In genomic region chr13:20292348-20292747, GRCm38 (mm10) we compare ENCODE assay signal across 8 mouse cellular contexts.
A peak's percentile ranks its signal among the peaks of the same experiment; 100 is the strongest.
DNase-seq lines count a peak whose midpoint lies in the region; ATAC-seq lines count a peak whose summit lies in the region.

No protein-coding gene starts in this region.

- no peak overlapping the region for H3K4me2 ChIP-seq in forebrain, embryonic 11.5 days (ENCODE audit: low read depth, low read length, severe bottlenecking)
- no peak overlapping the region for H3K4me2 ChIP-seq in intestine, embryonic 16.5 days (ENCODE audit: low read depth, low read length)

- H3K9me3 ChIP-seq in forebrain, embryonic 11.5 days (ENCODE audit: control insufficient read depth, low read length): no peaks in the 10 kb centered on the region
- H3K9me3 ChIP-seq in intestine, embryonic 16.5 days (ENCODE audit: control insufficient read depth, low read length): no peaks in the 10 kb centered on the region

- H3K27ac ChIP-seq in forebrain, embryonic 11.5 days (ENCODE audit: low read depth, low read length): no peak overlapping the region
- H3K27ac ChIP-seq in intestine, embryonic 16.5 days (ENCODE audit: low read length): no peak overlapping the region

- no peaks in the 10 kb centered on the region for H3K36me3 ChIP-seq in forebrain, embryonic 11.5 days (ENCODE audit: control insufficient read depth, insufficient read depth, low read length)
- no peaks in the 10 kb centered on the region for H3K36me3 ChIP-seq in intestine, embryonic 16.5 days (ENCODE audit: control insufficient read depth, insufficient read depth, low read length)

- no peaks in the 10 kb centered on the region for H3K4me1 ChIP-seq in forebrain, embryonic 11.5 days (replicated peaks; ENCODE audit: control insufficient read depth, insufficient read depth, low read length)
- H3K4me1 ChIP-seq in intestine, embryonic 16.5 days (ENCODE audit: control insufficient read depth, insufficient read depth, low read length): no peaks in the 10 kb centered on the region

- DNase-seq in cerebellum, adult 11 months: peak; percentile 15
- DNase-seq in cerebellum, adult 9-10 months: no peak
- DNase-seq in 416B (ENCODE audit: low read depth): peak; percentile 86
- DNase-seq in adrenal gland, postnatal 36 days: peak; percentile 53 to 70
- peak; percentile 66 for DNase-seq in forebrain, embryonic 11.5 days (ENCODE audit: low spot score)
- DNase-seq in lung, postnatal 14 days: peak; percentile 60
- DNase-seq in retina, postnatal 1 day: peak; percentile 71

- no peaks in the 10 kb centered on the region for H3K27me3 ChIP-seq in forebrain, embryonic 11.5 days (ENCODE audit: control insufficient read depth, insufficient read depth, low read length)
- H3K27me3 ChIP-seq in intestine, embryonic 16.5 days (replicated peaks; ENCODE audit: control insufficient read depth, insufficient read depth, low read length): no peaks in the 10 kb centered on the region

- 4% methylated on average over 5 of the region's 5 CpGs for WGBS in forebrain, embryonic 11.5 days
- 5% methylated on average over 5 of the region's 5 CpGs for WGBS in intestine, embryonic 16.5 days

- 0 out of 2 replicates have a peak, but pooled peaks have one; percentile 30 for ATAC-seq in forebrain, embryonic 11.5 days (replicated peaks; ENCODE audit: low FRiP score)
- ATAC-seq in intestine, embryonic 16.5 days: peak; percentile 33; the same call in 1 of the 2 replicates

- H3K4me3 ChIP-seq in forebrain, embryonic 11.5 days (ENCODE audit: low read depth, low read length): no peak overlapping the region
- H3K4me3 ChIP-seq in intestine, embryonic 16.5 days (ENCODE audit: low read length): no peak overlapping the region

- no peak overlapping the region for H3K9ac ChIP-seq in forebrain, embryonic 11.5 days (ENCODE audit: low read length)
- no peak overlapping the region for H3K9ac ChIP-seq in intestine, embryonic 16.5 days (ENCODE audit: low read depth, low read length)
